Mouse (Mus musculus): Measurements from ENCODE around the gene Shmt2.

The Shmt2 gene

GRCm38 (mm10) chr10:127512307-127512666, 10.0 kb downstream of the Shmt2 start:
- no peak for DNase-seq (ENCODE audit: low spot score)

GRCm38 (mm10) chr10:127511634-127512306, 10.5 kb downstream of the Shmt2 start:
- DNase-seq (ENCODE audit: low spot score) = peak; percentile 88

- no peak for DNase-seq (ENCODE audit: low spot score)
Measured at GRCm38 (mm10) chr10:127510895-127511617, 11.2 kb downstream of the Shmt2 start.

GRCm38 (mm10) chr10:127509837-127510701, 12.2 kb downstream of the Shmt2 start:
- no peak for DNase-seq (ENCODE audit: low spot score)

- peak; percentile 88 for DNase-seq (ENCODE audit: low spot score)
Measured at GRCm38 (mm10) chr10:127509051-127509836, 13.0 kb downstream of the Shmt2 start.

- DNase-seq (ENCODE audit: low spot score) = peak; percentile 80
Measured at GRCm38 (mm10) chr10:127508239-127508638, 14.0 kb downstream of the Shmt2 start.

GRCm38 (mm10) chr10:127500894-127501893, 21.1 kb downstream of the Shmt2 start, which contains the start of gene Stac3:
Gene Stac3, plus strand, starts transcription at chr10:127501686.
- no peak for DNase-seq (ENCODE audit: low spot score)

- DNase-seq (ENCODE audit: low spot score) = no peak
Measured at GRCm38 (mm10) chr10:127500042-127500441, 22.2 kb downstream of the Shmt2 start.

- no peak for DNase-seq (ENCODE audit: low spot score)
Measured at GRCm38 (mm10) chr10:127499516-127499915, 22.7 kb downstream of the Shmt2 start.

- no peak for DNase-seq (ENCODE audit: low spot score)
Measured at GRCm38 (mm10) chr10:127496156-127496555, 26.1 kb downstream of the Shmt2 start.

- no peak for DNase-seq (ENCODE audit: low spot score)
Measured at GRCm38 (mm10) chr10:127492118-127492517, 30.1 kb downstream of the Shmt2 start.

- no peak for DNase-seq (ENCODE audit: low spot score)
Measured at GRCm38 (mm10) chr10:127491128-127491512, 31.1 kb downstream of the Shmt2 start.

- no peak for DNase-seq (ENCODE audit: low spot score)
Measured at GRCm38 (mm10) chr10:127490160-127491127, 31.8 kb downstream of the Shmt2 start.

GRCm38 (mm10) chr10:127488856-127489255, 33.4 kb downstream of the Shmt2 start:
- no peak for DNase-seq (ENCODE audit: low spot score)

GRCm38 (mm10) chr10:127485235-127485634, 37.0 kb downstream of the Shmt2 start:
- DNase-seq (ENCODE audit: low spot score) = no peak

GRCm38 (mm10) chr10:127480833-127481813, 41.1 kb downstream of the Shmt2 start:
- DNase-seq (ENCODE audit: low spot score) = peak; percentile 67

- DNase-seq (ENCODE audit: low spot score) = peak; percentile 41
Measured at GRCm38 (mm10) chr10:127479131-127479530, 43.1 kb downstream of the Shmt2 start.

GRCm38 (mm10) chr10:127477301-127477700, 44.9 kb downstream of the Shmt2 start:
- DNase-seq (ENCODE audit: low spot score) = no peak
